Mouse (Mus musculus) bone marrow, adult 2 months (tissue): Measurements from ENCODE around the gene Zfyve21.

ENCODE experiments used
- CTCF ChIP-seq: fragments of 200-500 bp; IDR thresholded peaks from 2 replicates; pipeline ENCODE4 v1.5.1; 2011; ENCODE audit warnings: low read length, control low read depth; ENCODE audit not compliant: control insufficient read depth, insufficient read depth
- POLR2A ChIP-seq: fragments of 200-500 bp; IDR thresholded peaks from 2 replicates; pipeline ENCODE4 v1.6.1; 2011; ENCODE audit warnings: low read depth, mild to moderate bottlenecking, control low read depth, low read length, borderline replicate concordance; ENCODE audit not compliant: control insufficient read depth

- TF ChIP-seq CTCF (no peak), POLR2A (no peak)
Observed at GRCm38 (mm10) chr12:111855448-111855847, 41.5 kb downstream of the Zfyve21 start.
